Mouse (Mus musculus) gastrocnemius, adult 18-20 months (tissue): Measurements from ENCODE around the gene Csf3r. TPM values are rescaled to one million over a fixed set of nuclear protein-coding genes. Genes with fewer than 3 reads are reported as not detected.
"Not testable (repeated sequence)": the region's sequence is repeated elsewhere in the genome, so short reads cannot be mapped to it uniquely, and the experiment has no call there.

ENCODE experiments used
- DNase-seq: peaks from one replicate; pipeline ENCODE4 v3.0.0; 2021; ENCODE audit warnings: low spot score
- long read RNA-seq, 2 experiments: library from polyadenylated mRNA; stranded (forward); transcript quantifications; one replicate each; pipeline ENCODE4 v2.0.0; 2021
- total RNA-seq, 2 experiments: library from RNA; stranded (reverse); gene quantifications; 2 replicates each; pipeline ENCODE4 v1.2.3; 2021

The Csf3r gene
- total RNA-seq: under 1 TPM; 0.30 to 0.31 TPM
- long read RNA-seq, experiment 1: 0 reads
- long read RNA-seq, experiment 2, partial matches to known transcripts: 0 of 1 reads
- long read RNA-seq, experiment 2, other reads (novel, unspliced or antisense): 0 of 1 reads

GRCm38 (mm10) chr4:126024303-126024900 is at the start of gene Csf3r:
Csf3r (plus strand) TSS chr4:126024550.
- DNase-seq: no peak

GRCm38 (mm10) chr4:125977768-125978167 is 46.6 kb upstream of the Csf3r start:
- no peak for DNase-seq

GRCm38 (mm10) chr4:125983279-125983678 is 41.1 kb upstream of the Csf3r start:
- no peak for DNase-seq

GRCm38 (mm10) chr4:125985703-125986102 is 38.6 kb upstream of the Csf3r start:
- DNase-seq: not testable (repeated sequence)

GRCm38 (mm10) chr4:125987071-125987470 is 37.3 kb upstream of the Csf3r start:
- DNase-seq: no peak

GRCm38 (mm10) chr4:125989061-125989460 is 35.3 kb upstream of the Csf3r start:
- DNase-seq: no peak

GRCm38 (mm10) chr4:125990143-125990542 is 34.2 kb upstream of the Csf3r start:
- DNase-seq: peak; percentile 19

GRCm38 (mm10) chr4:125992206-125992605 is 32.1 kb upstream of the Csf3r start:
- DNase-seq: no peak

- DNase-seq: no peak
These were observed 31.4 kb upstream of the Csf3r start for GRCm38 (mm10) chr4:125992906-125993305.

GRCm38 (mm10) chr4:125996576-125996975 is 27.8 kb upstream of the Csf3r start:
- no peak for DNase-seq

GRCm38 (mm10) chr4:125997826-125998225 is 26.5 kb upstream of the Csf3r start:
- no peak for DNase-seq

GRCm38 (mm10) chr4:126001311-126002199 is 22.8 kb upstream of the Csf3r start:
- no peak for DNase-seq

GRCm38 (mm10) chr4:126017676-126018332 is 6.5 kb upstream of the Csf3r start:
- no peak for DNase-seq

GRCm38 (mm10) chr4:126018966-126019538 is 5.3 kb upstream of the Csf3r start:
- no peak for DNase-seq

GRCm38 (mm10) chr4:126025801-126026200 is 1.5 kb downstream of the Csf3r start:
- DNase-seq: no peak

GRCm38 (mm10) chr4:126027980-126028379 is 3.6 kb downstream of the Csf3r start:
- DNase-seq: no peak

- no peak for DNase-seq
These were observed 4.7 kb downstream of the Csf3r start for GRCm38 (mm10) chr4:126029042-126029441.

- no peak for DNase-seq
These were observed 6.4 kb downstream of the Csf3r start for GRCm38 (mm10) chr4:126030705-126031104.

- DNase-seq: no peak
These were observed 11.1 kb downstream of the Csf3r start for GRCm38 (mm10) chr4:126035413-126035812.

- peak; percentile 86 for DNase-seq
These were observed 22.7 kb downstream of the Csf3r start, which contains the start of gene Mrps15 for GRCm38 (mm10) chr4:126046851-126047585. Mrps15 (plus strand) TSS chr4:126046925.

- no peak for DNase-seq
These were observed 27.3 kb downstream of the Csf3r start for GRCm38 (mm10) chr4:126051617-126052016.
